Mouse (Mus musculus): ENCODE data around the gene Zfyve27.

The Zfyve27 gene

GRCm38 (mm10) chr19:42142757-42143156 lies 21.0 kb upstream of the Zfyve27 start:
- no peak for DNase-seq (ENCODE audit: low read depth, low spot score)

- DNase-seq (ENCODE audit: low read depth, low spot score) = no peak
Measured at GRCm38 (mm10) chr19:42144067-42144466, 19.7 kb upstream of the Zfyve27 start.

GRCm38 (mm10) chr19:42144541-42145167 lies 19.1 kb upstream of the Zfyve27 start:
- peak; percentile 93 for DNase-seq (ENCODE audit: low read depth, low spot score)

- DNase-seq (ENCODE audit: low read depth, low spot score) = no peak
Measured at GRCm38 (mm10) chr19:42145210-42145609, 18.5 kb upstream of the Zfyve27 start.

DNA sequence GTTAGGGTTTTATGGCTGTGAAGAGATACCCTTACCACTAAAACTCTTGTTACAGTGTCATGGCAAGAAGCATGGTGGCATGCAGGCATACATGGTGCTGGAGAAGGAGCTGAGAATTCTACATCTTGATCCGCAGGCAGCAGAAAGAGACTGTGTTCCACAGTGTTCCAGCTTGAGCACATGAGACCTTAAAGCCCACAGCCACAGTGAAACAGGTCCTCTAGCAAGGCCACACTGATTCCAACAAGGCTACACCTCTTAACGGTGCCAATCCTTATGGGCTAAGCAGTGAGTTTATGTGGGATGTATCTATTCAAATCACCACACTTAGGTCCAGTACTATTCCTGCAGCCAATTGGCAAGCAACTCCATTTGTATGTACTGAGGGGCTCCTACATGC lies 18.0 kb upstream of the Zfyve27 start:
- DNase-seq (ENCODE audit: low read depth, low spot score) = no peak

DNA sequence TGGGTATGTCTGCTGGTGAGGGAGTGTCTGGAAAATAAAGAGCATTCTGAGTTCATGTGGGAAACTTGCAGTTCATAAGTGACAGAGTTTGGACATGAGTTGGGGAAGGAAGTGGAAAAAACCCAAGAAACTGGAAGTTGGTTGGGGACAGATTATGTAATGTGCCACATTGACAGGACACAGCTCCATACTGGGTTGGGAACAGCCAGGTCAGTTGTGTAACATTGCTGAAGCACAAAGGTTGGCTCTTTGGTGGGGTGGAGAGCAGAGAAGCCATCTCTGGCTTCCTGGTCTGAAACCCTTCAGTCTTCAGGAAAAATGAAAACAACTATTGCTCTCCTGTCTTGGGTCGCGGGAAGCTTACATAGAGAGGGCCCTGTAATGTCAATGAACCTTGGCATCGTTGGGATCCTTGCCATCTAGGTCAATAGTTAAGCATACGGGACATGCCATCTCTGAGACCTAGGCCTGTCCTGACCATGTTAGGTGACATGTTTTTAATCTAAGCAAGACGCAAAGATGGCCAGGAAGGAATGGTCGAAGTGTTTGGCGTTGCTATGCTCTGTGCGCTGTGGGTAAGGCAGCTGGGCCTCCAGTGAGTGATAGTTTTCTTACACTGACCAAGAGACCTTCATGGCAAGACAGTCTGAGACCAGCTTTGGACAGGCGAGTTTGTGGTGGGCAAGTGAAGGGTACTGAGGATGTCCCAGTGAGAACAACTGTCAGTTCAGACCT lies 17.3 kb upstream of the Zfyve27 start:
- DNase-seq (ENCODE audit: low read depth, low spot score) = no peak

DNA sequence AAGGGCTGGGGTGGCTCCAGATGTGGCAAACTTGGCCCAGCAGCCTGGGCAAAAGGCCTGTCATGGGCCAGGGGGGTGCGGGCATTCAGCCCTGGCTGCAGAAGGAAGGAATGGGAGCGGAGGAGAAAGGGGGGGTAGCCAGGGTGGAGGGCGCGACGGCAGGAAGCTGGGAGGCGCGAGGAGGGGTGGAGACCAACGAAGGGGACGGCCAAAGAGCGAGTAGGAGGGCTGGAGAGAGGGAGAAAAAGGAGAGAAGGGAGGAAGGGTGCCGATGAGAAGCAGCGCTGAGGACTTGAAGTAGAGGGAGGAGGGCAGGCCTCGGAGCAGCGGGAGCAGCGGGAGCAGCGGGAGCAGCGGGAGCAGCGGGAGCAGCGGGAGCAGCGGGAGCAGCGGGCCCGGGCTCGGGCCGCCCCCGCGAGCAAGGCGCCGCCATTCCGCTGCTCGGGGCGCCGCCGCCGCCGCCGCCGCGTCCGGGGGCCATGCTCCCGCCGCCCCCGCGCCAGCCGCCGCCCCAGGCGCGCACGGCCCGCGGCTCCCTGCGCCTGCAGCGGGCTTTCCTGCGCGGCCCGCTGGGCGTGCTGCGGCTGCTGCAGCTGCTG lies 16.5 kb upstream of the Zfyve27 start, which contains the start of gene Marveld1:
Gene Marveld1, plus strand, starts transcription at position 231 of the 599 bp plus-strand sequence.
- peak; percentile 67 for DNase-seq (ENCODE audit: low read depth, low spot score)

GRCm38 (mm10) chr19:42147769-42148568 lies 15.8 kb upstream of the Zfyve27 start:
- peak; percentile 46 for DNase-seq (ENCODE audit: low read depth, low spot score)

DNA sequence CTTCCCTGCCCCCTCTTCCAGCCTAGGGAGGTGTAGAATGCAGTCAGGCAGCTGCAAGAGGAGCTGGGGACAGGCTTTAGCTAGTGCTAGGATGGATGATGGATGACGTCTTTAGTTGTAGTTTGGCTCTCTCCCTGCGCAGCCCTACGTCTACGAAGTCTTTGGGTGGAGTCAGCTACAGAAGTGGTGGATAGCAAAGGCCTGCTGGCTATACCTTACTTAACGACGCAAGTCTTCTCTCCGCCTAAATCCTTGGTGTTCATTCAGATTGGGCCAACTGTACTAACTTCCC lies 15.2 kb upstream of the Zfyve27 start:
- DNase-seq (ENCODE audit: low read depth, low spot score) = no peak

GRCm38 (mm10) chr19:42151990-42152389 lies 11.8 kb upstream of the Zfyve27 start:
- peak; percentile 87 for DNase-seq (ENCODE audit: low read depth, low spot score)

- DNase-seq (ENCODE audit: low read depth, low spot score) = no peak
Measured at GRCm38 (mm10) chr19:42157493-42158237, 6.1 kb upstream of the Zfyve27 start.

DNA sequence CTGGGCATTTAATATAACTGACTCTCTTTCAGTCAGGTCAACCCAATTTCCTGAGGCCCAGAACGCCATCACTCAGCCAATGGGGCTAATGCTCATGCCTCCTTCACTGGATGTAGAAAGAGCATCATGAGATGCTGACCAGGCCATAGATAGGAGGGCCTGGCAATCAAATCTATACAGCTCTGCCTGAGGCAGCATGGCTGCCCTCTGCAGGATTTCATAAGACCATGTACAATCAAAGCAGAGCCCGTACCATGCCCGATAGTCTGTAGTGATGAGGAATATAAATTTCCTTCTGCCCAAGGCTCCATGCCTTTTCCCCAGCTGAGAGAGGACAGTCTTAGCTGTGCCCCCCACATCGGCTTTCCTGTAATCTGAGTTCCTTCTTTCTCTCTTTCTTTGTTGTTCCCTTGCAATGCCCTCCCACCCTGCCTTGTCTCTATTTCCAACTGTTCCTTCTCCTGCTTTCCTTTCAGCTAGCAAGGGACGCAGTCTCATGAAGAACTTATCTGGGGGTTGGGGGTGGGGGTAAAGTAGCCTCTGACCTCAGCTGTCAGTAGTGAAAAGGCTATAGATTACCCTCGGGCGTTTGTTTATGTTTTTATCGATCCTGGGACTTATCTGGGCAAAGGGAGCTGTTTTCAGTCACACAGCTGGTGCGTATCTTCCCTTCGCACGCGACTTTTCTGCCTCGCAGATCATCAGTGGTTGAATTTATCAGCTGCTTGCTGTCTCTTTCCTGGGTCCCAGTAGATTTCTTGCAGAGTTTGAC lies 5.3 kb upstream of the Zfyve27 start:
- DNase-seq (ENCODE audit: low read depth, low spot score) = no peak

- no peak for DNase-seq (ENCODE audit: low read depth, low spot score)
Measured at GRCm38 (mm10) chr19:42164188-42164587, 437 bp downstream of the Zfyve27 start.

DNA sequence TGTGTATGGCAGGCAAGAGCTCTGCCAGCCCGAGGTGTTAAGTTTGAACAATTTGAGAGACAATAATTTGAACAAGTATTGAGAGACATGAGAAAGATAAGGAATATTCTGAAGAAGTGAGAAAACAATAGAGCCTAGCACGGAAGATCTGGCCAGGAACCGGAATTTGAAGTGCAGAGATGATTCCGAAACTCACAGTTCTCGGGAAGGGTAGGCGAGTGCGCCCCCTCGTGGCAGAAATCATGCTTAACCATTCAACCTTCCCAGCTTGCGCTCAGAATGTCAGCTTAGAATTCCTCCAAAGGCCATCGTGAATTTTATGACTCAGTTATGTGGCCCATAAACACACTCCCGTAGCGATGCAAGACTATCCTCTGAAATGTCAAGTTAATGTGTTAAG lies 2.4 kb downstream of the Zfyve27 start:
- peak; percentile 86 for DNase-seq (ENCODE audit: low read depth, low spot score)

- DNase-seq (ENCODE audit: low read depth, low spot score) = no peak
Measured at GRCm38 (mm10) chr19:42166766-42167165, 3.0 kb downstream of the Zfyve27 start.

DNA sequence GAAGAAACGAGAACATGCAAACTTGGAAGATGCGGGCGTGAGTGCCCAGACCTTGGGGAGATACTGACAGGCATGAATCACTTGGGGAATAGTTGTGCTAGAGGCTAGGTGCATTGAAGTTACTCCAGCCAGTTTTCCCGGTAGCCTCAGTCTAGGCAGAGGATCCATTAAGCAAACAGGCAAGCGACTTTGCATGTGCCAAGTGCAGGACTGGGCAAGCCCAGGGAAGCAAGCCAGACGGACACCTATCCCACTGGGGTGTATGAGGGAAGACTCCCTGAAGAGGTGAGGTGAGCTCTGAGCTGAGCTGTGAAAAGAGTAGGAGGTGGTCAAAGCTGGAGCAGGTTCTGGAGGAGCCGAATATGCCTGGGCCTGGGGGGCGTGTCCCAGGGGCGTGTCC lies 3.7 kb downstream of the Zfyve27 start:
- DNase-seq (ENCODE audit: low read depth, low spot score) = no peak

GRCm38 (mm10) chr19:42169322-42169975 lies 5.7 kb downstream of the Zfyve27 start:
- no peak for DNase-seq (ENCODE audit: low read depth, low spot score)

- DNase-seq (ENCODE audit: low read depth, low spot score) = peak; percentile 94
Measured at GRCm38 (mm10) chr19:42170025-42170969, 6.5 kb downstream of the Zfyve27 start.

GRCm38 (mm10) chr19:42176841-42177240 lies 13.1 kb downstream of the Zfyve27 start:
- no peak for DNase-seq (ENCODE audit: low read depth, low spot score)
